Mouse (Mus musculus) layer of hippocampus, adult 6 months (tissue): Measurements from ENCODE around the gene Tstd3. TPM values are rescaled to one million over a fixed set of nuclear protein-coding genes. Genes with fewer than 3 reads are reported as not detected.

Source experiments
- long read RNA-seq, 2 experiments: library from polyadenylated mRNA; unstranded; transcript quantifications; one replicate each; pipeline ENCODE4 v2.0.0; 2019 to 2020
- polyA plus RNA-seq: library from polyadenylated mRNA; unstranded; fragments of <200 nt; fragmentation: Nextera tagmentation; gene quantifications from 2 replicates; pipeline ENCODE4 v1.2.3, GENCODE M21; 2021

Tstd3 gene
- polyA plus RNA-seq: 21.7 and 22.3 TPM in 2 replicates
- long read RNA-seq, experiment 1, transcript Tstd3-201 (4 exons, 1,588 nt): major isoform, 34 of 35 reads
- long read RNA-seq, experiment 1, partial matches to known transcripts: 1 of 35 reads
- long read RNA-seq, experiment 1, other reads (novel, unspliced or antisense): 0 of 35 reads
- long read RNA-seq, experiment 2, transcript Tstd3-201 (4 exons, 1,588 nt): major isoform, 134 of 141 reads
- long read RNA-seq, experiment 2, partial matches to known transcripts: 0 of 141 reads
- long read RNA-seq, experiment 2, other reads (novel, unspliced or antisense): 7 of 141 reads

DNA sequence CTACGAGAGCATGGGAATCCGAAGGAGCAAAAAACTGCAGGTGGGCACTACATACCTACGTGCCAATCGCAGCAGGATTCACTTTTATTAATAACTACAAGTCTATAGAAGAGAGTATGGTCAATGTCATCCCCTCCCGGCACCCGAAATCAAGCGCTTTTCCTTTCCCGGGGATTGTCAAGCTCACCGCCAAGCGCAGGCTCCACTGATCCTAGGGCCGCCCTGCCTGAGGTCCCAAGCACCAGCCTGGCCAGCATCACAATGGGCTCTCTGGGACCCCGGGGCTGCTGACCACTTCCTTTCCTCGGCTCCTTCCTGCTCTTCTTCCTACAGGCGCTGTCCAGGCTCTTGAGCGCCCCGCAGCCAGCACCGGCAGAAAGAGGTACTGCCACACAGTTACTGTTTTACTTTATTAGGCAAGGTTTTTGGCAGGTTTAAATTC lies at the start of gene Tstd3, which contains the start of gene Usp45:
Gene Tstd3, minus strand, starts transcription at position 350 of the 442 bp plus-strand sequence.
Gene Usp45, plus strand, starts transcription at position 294 of the 442 bp plus-strand sequence.

DNA sequence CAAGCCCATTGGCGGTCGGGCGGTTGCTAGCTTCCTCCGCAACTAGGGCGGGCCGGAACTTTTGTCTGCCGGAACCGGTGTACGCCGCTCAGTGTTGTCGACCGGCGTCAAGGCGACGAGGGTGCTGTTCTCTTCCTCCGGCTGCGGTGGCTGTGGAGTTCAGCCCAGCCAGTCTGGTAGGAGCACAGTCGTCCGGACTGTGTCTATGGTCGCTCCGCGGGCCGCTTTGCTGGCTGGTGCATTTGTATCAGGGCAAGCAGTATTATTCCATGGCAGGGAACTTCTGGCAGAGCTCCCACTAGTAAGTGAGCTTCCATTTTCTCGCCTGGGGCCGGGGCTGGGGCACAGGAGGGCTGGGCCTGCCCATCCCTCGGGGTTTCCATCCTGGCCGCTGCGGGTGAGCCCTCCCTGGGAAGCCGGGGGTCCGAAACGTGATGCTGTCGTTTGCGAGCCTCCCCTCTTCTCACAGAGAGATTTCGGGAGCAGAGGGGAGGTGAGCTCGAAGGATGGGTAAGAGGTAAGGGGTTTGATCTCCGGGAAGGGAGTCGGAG lies 39.3 kb downstream of the Tstd3 start, which contains the start of gene Ccnc:
Gene Ccnc, plus strand, starts transcription at position 87 of the 551 bp plus-strand sequence.

Other genes with a start within 250 kb of the Tstd3 start
- gene Prdm13, start 81.2 kb downstream of the Tstd3 start, polyA plus RNA-seq: not detected in 2 replicates
- gene Ccnc, start 39.5 kb downstream of the Tstd3 start, polyA plus RNA-seq: 38.0 and 40.9 TPM in 2 replicates
- gene Usp45, start 56 bp downstream of the Tstd3 start, polyA plus RNA-seq: 9.9 and 11.6 TPM in 2 replicates
- gene Pnisr, start 80.4 kb upstream of the Tstd3 start, polyA plus RNA-seq: 50.7 and 53.1 TPM in 2 replicates
- gene Coq3, start 112.5 kb upstream of the Tstd3 start, polyA plus RNA-seq: 11.3 and 12.2 TPM in 2 replicates
- 4.5 and 4.7 TPM in 2 replicates for gene Faxc, start 164.1 kb upstream of the Tstd3 start, polyA plus RNA-seq